Mouse (Mus musculus) liver, embryonic 15.5 days (tissue): ENCODE data around the gene Ankrd49. TPM values are rescaled to one million over a fixed set of nuclear protein-coding genes. Genes with fewer than 3 reads are reported as not detected.

Experiments used
- ATAC-seq: fragments of 200-750 bp; cut with Nextera tagmentation; 2 replicates; pipeline ENCODE4 v1.8.0; 2017; ENCODE audit warnings: moderate number of reproducible peaks, mild to moderate bottlenecking, moderate library complexity; ENCODE audit not compliant: insufficient read depth
- H3K27ac ChIP-seq: fragments of 300-500 bp; sonication (generic); replicated peaks from 2 replicates; pipeline ENCODE4 v1.5.1; 2015; ENCODE audit warnings: mild to moderate bottlenecking, inconsistent platforms
- H3K27me3 ChIP-seq: fragments of 300-500 bp; sonication (generic); 2 replicates; pipeline ENCODE4 v1.6.1; 2015; ENCODE audit warnings: mild to moderate bottlenecking, inconsistent platforms
- H3K36me3 ChIP-seq: fragments of 300-500 bp; sonication (generic); replicated peaks from 2 replicates; pipeline ENCODE4 v1.6.1; 2015; ENCODE audit warnings: moderate library complexity, mild to moderate bottlenecking, inconsistent platforms
- H3K4me1 ChIP-seq: fragments of 300-500 bp; sonication (generic); replicated peaks from 2 replicates; pipeline ENCODE4 v1.6.1; 2015; ENCODE audit warnings: inconsistent platforms
- H3K4me2 ChIP-seq: fragments of 300-500 bp; sonication (generic); 2 replicates; pipeline ENCODE4 v1.6.1; 2015; ENCODE audit warnings: moderate library complexity, mild to moderate bottlenecking, inconsistent platforms
- H3K4me3 ChIP-seq: fragments of 300-500 bp; sonication (generic); replicated peaks from 2 replicates; pipeline ENCODE4 v1.5.1; 2015; ENCODE audit warnings: mild to moderate bottlenecking, inconsistent platforms
- H3K9ac ChIP-seq: fragments of 300-500 bp; sonication (generic); 2 replicates; pipeline ENCODE4 v1.6.1; 2015; ENCODE audit warnings: moderate library complexity, mild to moderate bottlenecking, inconsistent platforms
- H3K9me3 ChIP-seq: fragments of 300-500 bp; sonication (generic); replicated peaks from 2 replicates; pipeline ENCODE4 v1.6.1; 2016; ENCODE audit warnings: inconsistent platforms
- WGBS: fragments of 180-500 bp; shearing (Covaris S2); methylation state at CpG from one replicate; pipeline ENCODE4 v1.1.7; 2015; ENCODE audit warnings: mixed read lengths; ENCODE audit not compliant: insufficient replicate concordance; 5-methylcytosine and 5-hydroxymethylcytosine counted together
- polyA plus RNA-seq: library from polyadenylated mRNA; unstranded; fragments of >200 nt; fragmentation: Nextera tagmentation; extraction: Ambion mirVana; gene quantifications from 2 replicates; pipeline ENCODE4 v1.2.1, GENCODE M21; 2015

Ankrd49 gene
- polyA plus RNA-seq, result 21.2 and 23.2 TPM in 2 replicates

DNA sequence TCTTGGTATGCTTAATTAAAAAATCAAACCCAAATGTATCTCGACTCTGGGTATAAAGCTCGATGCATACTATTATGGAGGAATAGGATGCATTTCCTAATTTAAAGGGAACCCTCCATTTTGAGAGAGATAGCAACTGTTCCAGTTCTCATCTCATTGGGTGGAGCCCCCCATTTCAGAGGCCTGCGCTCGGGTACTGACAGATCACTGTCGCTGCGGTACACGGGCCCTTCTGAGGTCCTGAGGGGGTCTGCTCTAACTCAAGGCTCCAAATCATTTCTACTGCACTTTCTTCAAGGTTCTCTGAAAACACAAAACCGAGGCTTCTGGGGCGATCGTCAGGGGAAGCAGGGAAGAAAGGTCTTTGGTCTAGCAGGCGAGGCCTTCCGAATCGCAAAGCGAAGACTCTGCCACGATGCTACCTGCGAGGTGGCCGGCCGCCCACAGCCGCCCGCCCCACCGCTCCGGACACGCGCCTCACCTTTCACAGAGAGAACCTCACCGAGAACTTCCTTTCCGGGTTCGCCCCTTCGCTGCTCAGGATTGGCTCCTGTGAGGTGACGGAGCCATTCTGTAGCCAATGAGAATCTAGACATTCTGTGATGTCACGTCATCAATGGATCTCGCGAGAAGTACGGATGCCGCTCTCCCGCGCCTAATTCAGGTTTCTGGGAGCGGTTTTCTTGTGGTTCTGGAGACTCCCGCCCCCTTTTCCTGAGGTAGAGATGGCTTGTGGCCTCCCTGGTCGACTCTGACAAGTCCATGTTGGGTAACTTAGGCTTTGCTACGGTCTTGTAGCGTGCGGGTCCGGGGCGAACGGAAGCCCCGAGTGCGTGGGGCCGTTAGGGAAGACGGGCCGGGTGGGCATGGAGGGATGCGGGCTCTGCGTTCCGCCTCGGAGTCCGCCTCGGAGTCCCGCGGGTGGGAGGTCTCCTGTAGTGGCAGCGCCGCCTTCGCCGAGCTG is at the start of gene Ankrd49, which contains the start of gene Mre11a:
Gene Ankrd49, minus strand, starts transcription at position 818 of the 964 bp plus-strand sequence.
Gene Mre11a, plus strand, starts transcription at position 616 of the 964 bp plus-strand sequence.
- H3K36me3 ChIP-seq, result peaks cover 51% of the 10 kb centered on the region
- ATAC-seq, result peak; percentile 98
- H3K27ac ChIP-seq, result peak within 1 kb of the TSS; percentile 90
- peak within 1 kb of the TSS; percentile 79 for H3K4me3 ChIP-seq
- under 1% methylated on average over 62 of the region's 62 CpGs for WGBS
- H3K4me1 ChIP-seq, result peaks cover 8% of the 10 kb centered on the region
- H3K4me2 ChIP-seq, result peak within 1 kb of the TSS; percentile 93
- no peaks in the 10 kb centered on the region for H3K9me3 ChIP-seq
- H3K9ac ChIP-seq, result peak within 1 kb of the TSS; percentile 89
- H3K27me3 ChIP-seq, result no peaks in the 10 kb centered on the region

DNA sequence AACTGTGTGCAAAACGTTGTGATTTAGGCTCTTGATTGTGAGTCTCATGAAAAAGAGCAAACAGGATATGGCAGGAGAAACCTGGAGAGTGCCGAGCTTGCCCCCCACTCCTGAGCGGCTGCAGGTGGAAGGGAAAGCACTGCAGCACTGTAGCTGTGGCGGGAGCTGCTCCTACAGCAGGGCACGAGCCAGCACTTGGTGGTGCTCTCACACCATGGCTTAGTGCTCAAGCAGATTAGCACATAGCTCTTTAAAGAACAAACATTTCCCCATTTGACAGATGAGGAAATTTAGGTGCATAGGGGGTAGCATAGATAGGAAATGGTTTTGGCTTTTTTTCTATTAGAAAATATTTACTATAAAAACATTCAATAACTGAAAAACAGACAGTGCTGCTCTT is 47.4 kb upstream of the Ankrd49 start:
- Histone ChIP-seq H3K9ac (no peak overlapping the region), H3K4me1 (no peaks in the 10 kb centered on the region), H3K27ac (no peak overlapping the region), H3K4me3 (no peak overlapping the region), H3K36me3 (peaks cover 78% of the 10 kb centered on the region), H3K27me3 (no peaks in the 10 kb centered on the region), H3K9me3 (no peaks in the 10 kb centered on the region), H3K4me2 (no peak overlapping the region)
- no peak for ATAC-seq
- WGBS, result 77% methylated on average over 5 of the region's 5 CpGs

DNA sequence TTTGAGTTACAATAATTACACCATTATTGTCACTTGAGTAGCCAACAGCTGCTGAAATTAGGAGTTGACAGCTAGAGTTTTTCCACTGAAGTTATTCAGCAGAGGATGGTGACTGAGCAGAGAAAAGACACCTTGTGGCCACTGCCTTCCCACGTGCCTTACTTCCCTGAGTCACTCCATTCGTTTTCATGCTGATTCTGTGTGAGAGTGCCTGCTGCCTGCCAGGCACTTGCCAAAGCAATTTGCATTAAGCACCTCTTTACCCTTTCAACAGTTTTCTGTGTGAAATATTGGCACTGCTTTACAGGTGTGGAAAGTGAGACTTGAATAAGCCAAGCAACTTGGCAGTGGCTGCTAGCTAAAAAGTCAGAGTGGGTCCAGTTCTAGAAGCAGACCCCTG is 43.2 kb upstream of the Ankrd49 start:
- no peak for ATAC-seq
- Histone ChIP-seq H3K27me3 (no peaks in the 10 kb centered on the region), H3K9ac (no peak overlapping the region), H3K4me3 (no peak overlapping the region), H3K36me3 (peaks cover 76% of the 10 kb centered on the region), H3K27ac (no peak overlapping the region), H3K9me3 (no peaks in the 10 kb centered on the region), H3K4me1 (no peaks in the 10 kb centered on the region), H3K4me2 (no peak overlapping the region)
- 70% methylated on average over 2 of the region's 2 CpGs for WGBS

- peaks cover 73% of the 10 kb centered on the region for H3K36me3 ChIP-seq
- no peaks in the 10 kb centered on the region for H3K27me3 ChIP-seq
- ATAC-seq, result no peak
- no peak overlapping the region for H3K4me3 ChIP-seq
- WGBS, result 81% methylated on average over 5 of the region's 5 CpGs
- H3K4me2 ChIP-seq, result no peak overlapping the region
- H3K4me1 ChIP-seq, result no peaks in the 10 kb centered on the region
- no peaks in the 10 kb centered on the region for H3K9me3 ChIP-seq
- no peak overlapping the region for H3K27ac ChIP-seq
- no peak overlapping the region for H3K9ac ChIP-seq
These were observed 40.2 kb upstream of the Ankrd49 start for GRCm38 (mm10) chr9:14824840-14825239.

GRCm38 (mm10) chr9:14821396-14821795 is 36.7 kb upstream of the Ankrd49 start:
- H3K9me3 ChIP-seq, result no peaks in the 10 kb centered on the region
- H3K9ac ChIP-seq, result no peak overlapping the region
- no peak overlapping the region for H3K4me2 ChIP-seq
- peaks cover 81% of the 10 kb centered on the region for H3K36me3 ChIP-seq
- no peak for ATAC-seq
- H3K4me1 ChIP-seq, result no peaks in the 10 kb centered on the region
- H3K27me3 ChIP-seq, result no peaks in the 10 kb centered on the region
- no peak overlapping the region for H3K4me3 ChIP-seq
- no peak overlapping the region for H3K27ac ChIP-seq

DNA sequence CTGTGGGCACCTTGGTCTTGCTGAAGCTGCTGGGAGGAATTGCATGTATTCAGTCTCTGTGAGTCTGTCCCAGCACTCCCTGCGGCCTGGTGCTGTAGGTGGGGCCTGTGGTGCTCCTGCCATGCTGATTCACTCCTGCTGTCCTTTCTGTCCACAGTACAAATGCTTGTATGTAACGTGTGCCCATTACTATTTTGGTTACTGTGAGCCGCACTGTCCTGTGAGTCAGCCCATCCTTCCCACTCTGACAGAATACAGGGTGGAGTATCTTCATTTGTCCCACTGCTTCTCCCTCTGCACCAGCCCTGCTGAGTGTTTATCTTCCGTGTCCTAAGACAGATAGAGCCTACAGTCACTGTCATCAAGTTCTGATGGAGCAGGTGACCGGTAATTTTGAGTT is 25.5 kb upstream of the Ankrd49 start:
- Histone ChIP-seq H3K27me3 (no peaks in the 10 kb centered on the region), H3K36me3 (peaks cover 85% of the 10 kb centered on the region), H3K27ac (no peak overlapping the region), H3K4me2 (no peak overlapping the region), H3K4me1 (no peaks in the 10 kb centered on the region), H3K9me3 (no peaks in the 10 kb centered on the region), H3K4me3 (no peak overlapping the region), H3K9ac (no peak overlapping the region)
- 82% methylated on average over 5 of the region's 5 CpGs for WGBS
- no peak for ATAC-seq

GRCm38 (mm10) chr9:14806786-14807185 is 22.1 kb upstream of the Ankrd49 start:
- no peak for ATAC-seq
- H3K4me3 ChIP-seq, result no peak overlapping the region
- no peaks in the 10 kb centered on the region for H3K4me1 ChIP-seq
- no peaks in the 10 kb centered on the region for H3K9me3 ChIP-seq
- no peaks in the 10 kb centered on the region for H3K27me3 ChIP-seq
- H3K9ac ChIP-seq, result no peak overlapping the region
- no peak overlapping the region for H3K4me2 ChIP-seq
- peaks cover 87% of the 10 kb centered on the region for H3K36me3 ChIP-seq
- 81% methylated on average over 1 of the region's 1 CpGs for WGBS
- H3K27ac ChIP-seq, result no peak overlapping the region

GRCm38 (mm10) chr9:14805714-14806113 is 21.1 kb upstream of the Ankrd49 start:
- H3K4me1 ChIP-seq, result no peaks in the 10 kb centered on the region
- no peak for ATAC-seq
- H3K27me3 ChIP-seq, result no peaks in the 10 kb centered on the region
- H3K9me3 ChIP-seq, result no peaks in the 10 kb centered on the region
- H3K4me3 ChIP-seq, result no peak overlapping the region
- H3K27ac ChIP-seq, result no peak overlapping the region
- H3K9ac ChIP-seq, result no peak overlapping the region
- H3K36me3 ChIP-seq, result peaks cover 87% of the 10 kb centered on the region
- WGBS, result 72% methylated on average over 2 of the region's 2 CpGs
- no peak overlapping the region for H3K4me2 ChIP-seq

- H3K4me3 ChIP-seq, result no peak overlapping the region
- H3K27ac ChIP-seq, result no peak overlapping the region
- H3K9ac ChIP-seq, result no peak overlapping the region
- 76% methylated on average over 6 of the region's 6 CpGs for WGBS
- no peaks in the 10 kb centered on the region for H3K27me3 ChIP-seq
- no peak overlapping the region for H3K4me2 ChIP-seq
- peaks cover 8% of the 10 kb centered on the region for H3K4me1 ChIP-seq
- ATAC-seq, result no peak
- H3K9me3 ChIP-seq, result no peaks in the 10 kb centered on the region
- peaks cover 52% of the 10 kb centered on the region for H3K36me3 ChIP-seq
These were observed 2.7 kb upstream of the Ankrd49 start for GRCm38 (mm10) chr9:14787356-14787755.

GRCm38 (mm10) chr9:14778341-14778740 is 6.3 kb downstream of the Ankrd49 start:
- H3K9ac ChIP-seq, result no peak overlapping the region
- H3K4me2 ChIP-seq, result no peak overlapping the region
- no peak overlapping the region for H3K27ac ChIP-seq
- H3K27me3 ChIP-seq, result no peaks in the 10 kb centered on the region
- WGBS, result 63% methylated on average over 13 of the region's 13 CpGs
- no peak for ATAC-seq
- H3K9me3 ChIP-seq, result no peaks in the 10 kb centered on the region
- no peak overlapping the region for H3K4me3 ChIP-seq
- peaks cover 27% of the 10 kb centered on the region for H3K36me3 ChIP-seq
- H3K4me1 ChIP-seq, result no peaks in the 10 kb centered on the region

GRCm38 (mm10) chr9:14773813-14774212 is 10.8 kb downstream of the Ankrd49 start:
- 38% methylated on average over 2 of the region's 2 CpGs for WGBS
- no peak for ATAC-seq
- Histone ChIP-seq H3K36me3 (no peaks in the 10 kb centered on the region), H3K4me3 (no peak overlapping the region), H3K4me2 (no peak overlapping the region), H3K9ac (no peak overlapping the region), H3K27me3 (peaks cover 24% of the 10 kb centered on the region), H3K4me1 (no peaks in the 10 kb centered on the region), H3K27ac (no peak overlapping the region), H3K9me3 (no peaks in the 10 kb centered on the region)
